Mouse (Mus musculus) heart, embryonic 12.5 days (tissue): ENCODE measurements around the gene Aox1. TPM values are rescaled to one million over a fixed set of nuclear protein-coding genes. Genes with fewer than 3 reads are reported as not detected.

ENCODE experiments used
- ATAC-seq: fragments of 200-750 bp; cut with Nextera tagmentation; 2 replicates; pipeline ENCODE4 v1.8.0; 2017; ENCODE audit warnings: moderate TSS enrichment, moderate library complexity; ENCODE audit not compliant: insufficient number of reproducible peaks, low FRiP score
- H3K27ac ChIP-seq: fragments of 300-500 bp; sonication (generic); 2 replicates; pipeline ENCODE4 v1.5.1; 2016; ENCODE audit warnings: mild to moderate bottlenecking, moderate library complexity; ENCODE audit not compliant: poor library complexity, severe bottlenecking
- H3K27me3 ChIP-seq: fragments of 300-500 bp; sonication (generic); replicated peaks from 2 replicates; pipeline ENCODE4 v1.6.1; 2016; ENCODE audit warnings: mild to moderate bottlenecking, moderate library complexity
- H3K36me3 ChIP-seq: fragments of 300-500 bp; sonication (generic); 2 replicates; pipeline ENCODE4 v1.6.1; 2016; ENCODE audit warnings: mild to moderate bottlenecking, moderate library complexity
- H3K4me1 ChIP-seq: fragments of 300-500 bp; sonication (generic); replicated peaks from 2 replicates; pipeline ENCODE4 v1.6.1; 2016; ENCODE audit warnings: mild to moderate bottlenecking
- H3K4me2 ChIP-seq: fragments of 300-500 bp; sonication (generic); 2 replicates; pipeline ENCODE4 v1.6.1; 2016; ENCODE audit warnings: mild to moderate bottlenecking, moderate library complexity
- H3K4me3 ChIP-seq: fragments of 300-500 bp; sonication (generic); 2 replicates; pipeline ENCODE4 v1.5.1; 2016; ENCODE audit warnings: mild to moderate bottlenecking
- H3K9ac ChIP-seq: fragments of 300-500 bp; sonication (generic); 2 replicates; pipeline ENCODE4 v1.6.1; 2016; ENCODE audit warnings: mild to moderate bottlenecking, moderate library complexity
- H3K9me3 ChIP-seq: fragments of 300-500 bp; sonication (generic); replicated peaks from 2 replicates; pipeline ENCODE4 v1.6.1; 2016; ENCODE audit warnings: mild to moderate bottlenecking, moderate library complexity
- WGBS: fragments of 180-500 bp; shearing (Covaris S2); methylation state at CpG from one replicate; pipeline ENCODE4 v1.1.7; 2016; 5-methylcytosine and 5-hydroxymethylcytosine counted together
- polyA plus RNA-seq: library from polyadenylated mRNA; unstranded; fragments of >200 nt; fragmentation: Nextera tagmentation; extraction: Ambion mirVana; gene quantifications from 2 replicates; pipeline ENCODE4 v1.2.1, GENCODE M21; 2016

Aox1 gene
- polyA plus RNA-seq, 1 experiment from 2014 or later = 0.23 TPM

GRCm38 (mm10) chr1:58079689-58080088, 50.0 kb downstream of the Aox1 start:
- Histone ChIP-seq H3K4me2 (no peak overlapping the region), H3K27me3 (no peaks in the 10 kb centered on the region), H3K27ac (no peak overlapping the region), H3K4me1 (no peaks in the 10 kb centered on the region), H3K36me3 (no peaks in the 10 kb centered on the region), H3K9me3 (no peaks in the 10 kb centered on the region), H3K9ac (no peak overlapping the region), H3K4me3 (no peak overlapping the region)
- 85% methylated on average over 5 of the region's 5 CpGs for WGBS
- no peak for ATAC-seq

- no peaks in the 10 kb centered on the region for H3K27me3 ChIP-seq
- H3K4me3 ChIP-seq = no peak overlapping the region
- no peak overlapping the region for H3K9ac ChIP-seq
- no peak for ATAC-seq
- H3K27ac ChIP-seq = no peak overlapping the region
- 76% methylated on average over 4 of the region's 4 CpGs for WGBS
- no peaks in the 10 kb centered on the region for H3K9me3 ChIP-seq
- H3K4me2 ChIP-seq = no peak overlapping the region
- H3K4me1 ChIP-seq = no peaks in the 10 kb centered on the region
- H3K36me3 ChIP-seq = no peaks in the 10 kb centered on the region
Observed at GRCm38 (mm10) chr1:58080446-58080845, 50.7 kb downstream of the Aox1 start.

DNA sequence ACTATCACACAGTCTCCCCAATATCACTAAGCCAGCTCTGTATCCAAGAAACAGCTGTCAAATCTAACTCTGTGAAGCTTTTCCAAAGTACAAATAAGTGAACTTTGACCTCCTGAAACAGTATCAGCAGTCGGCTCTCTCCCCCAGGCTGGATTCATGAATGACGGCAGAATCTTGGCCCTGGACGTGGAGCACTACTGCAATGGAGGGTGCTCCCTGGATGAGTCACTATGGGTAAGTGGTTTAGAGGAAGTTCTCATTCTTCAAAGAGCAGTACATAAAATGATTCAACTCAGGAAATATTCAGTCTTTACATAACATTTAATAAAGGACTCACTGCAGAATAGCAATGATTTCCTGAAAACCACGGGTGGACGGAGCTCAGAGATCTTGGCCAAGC, 51.6 kb downstream of the Aox1 start:
- Histone ChIP-seq H3K36me3 (no peaks in the 10 kb centered on the region), H3K27me3 (no peaks in the 10 kb centered on the region), H3K4me1 (no peaks in the 10 kb centered on the region), H3K27ac (no peak overlapping the region), H3K4me2 (no peak overlapping the region), H3K9ac (no peak overlapping the region), H3K4me3 (no peak overlapping the region), H3K9me3 (no peaks in the 10 kb centered on the region)
- ATAC-seq = no peak
- WGBS = 73% methylated on average over 5 of the region's 5 CpGs

DNA sequence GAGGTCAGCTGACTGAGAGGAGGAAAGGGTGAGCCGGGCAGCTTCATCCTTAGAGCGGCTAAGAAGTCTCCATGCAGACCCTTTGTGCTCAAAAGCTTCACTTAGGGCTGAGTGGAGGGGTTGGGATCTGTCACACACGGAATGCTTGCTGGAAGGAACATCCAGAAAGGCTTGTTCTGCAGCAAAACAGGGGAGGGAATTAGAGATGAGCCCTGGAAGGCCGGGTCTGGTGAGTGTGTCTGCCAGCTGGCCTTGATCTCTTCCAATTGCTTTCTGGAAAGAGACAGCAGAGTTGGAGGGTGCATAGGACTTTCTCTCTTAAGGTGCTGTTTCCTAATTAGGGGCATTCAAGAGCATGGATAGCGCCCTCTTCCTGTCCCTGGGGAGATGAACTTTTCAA, 59.6 kb downstream of the Aox1 start:
- Histone ChIP-seq H3K4me1 (peaks cover 4% of the 10 kb centered on the region; the same call in 1 of the 2 replicates), H3K4me2 (no peak overlapping the region), H3K27me3 (peaks cover 18% of the 10 kb centered on the region), H3K27ac (no peak overlapping the region), H3K9me3 (no peaks in the 10 kb centered on the region), H3K4me3 (no peak overlapping the region), H3K36me3 (no peaks in the 10 kb centered on the region), H3K9ac (no peak overlapping the region)
- WGBS = 57% methylated on average over 5 of the region's 5 CpGs
- ATAC-seq = no peak

DNA sequence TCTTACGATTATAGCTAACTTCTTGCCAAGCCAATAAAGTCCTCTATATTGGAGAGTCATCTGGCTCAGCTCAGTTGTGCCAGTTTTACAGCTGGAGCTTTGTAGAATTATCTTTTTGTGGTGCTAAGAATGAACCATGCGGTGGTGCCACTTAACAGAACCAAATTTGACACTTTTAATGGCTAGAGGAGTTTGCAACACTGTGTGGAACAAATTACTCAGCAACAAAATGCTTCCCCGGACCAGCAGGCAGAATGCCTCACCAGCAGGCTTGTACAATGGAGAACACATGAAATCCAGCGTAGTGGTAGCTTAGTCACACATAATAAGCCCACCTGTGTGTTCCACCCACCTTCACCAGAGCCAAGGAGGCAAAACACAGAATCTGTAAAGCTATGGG, 60.5 kb downstream of the Aox1 start:
- no peaks in the 10 kb centered on the region for H3K36me3 ChIP-seq
- no peak overlapping the region for H3K4me2 ChIP-seq
- no peak for ATAC-seq
- no peak overlapping the region for H3K9ac ChIP-seq
- no peak overlapping the region for H3K27ac ChIP-seq
- peaks cover 4% of the 10 kb centered on the region; the same call in 1 of the 2 replicates for H3K4me1 ChIP-seq
- no peak overlapping the region for H3K4me3 ChIP-seq
- no peaks in the 10 kb centered on the region for H3K9me3 ChIP-seq
- peaks cover 21% of the 10 kb centered on the region for H3K27me3 ChIP-seq
- WGBS = 77% methylated on average over 4 of the region's 4 CpGs

DNA sequence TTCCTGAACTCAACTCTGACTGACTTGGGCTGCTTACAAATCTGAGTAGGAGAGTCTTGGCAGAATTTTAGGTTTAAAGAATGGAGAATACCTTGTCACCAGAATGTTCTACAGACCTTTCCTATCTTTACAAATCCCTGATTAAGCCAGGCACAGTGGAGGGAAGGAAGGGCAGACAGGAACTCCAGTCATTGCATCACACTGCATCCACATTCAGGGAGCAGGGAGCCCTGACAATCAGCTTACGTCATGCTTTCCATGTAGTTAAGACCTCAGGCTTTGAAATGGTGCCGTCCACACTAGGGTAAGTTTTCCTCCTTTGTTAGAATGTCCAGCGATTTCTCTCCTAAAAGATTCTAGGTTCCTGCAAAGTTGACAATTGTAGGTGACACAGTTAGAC, 61.5 kb downstream of the Aox1 start:
- no peak overlapping the region for H3K9ac ChIP-seq
- no peak overlapping the region for H3K4me2 ChIP-seq
- no peaks in the 10 kb centered on the region for H3K36me3 ChIP-seq
- no peak for ATAC-seq
- H3K27ac ChIP-seq = no peak overlapping the region
- no peaks in the 10 kb centered on the region for H3K9me3 ChIP-seq
- no peak overlapping the region for H3K4me3 ChIP-seq
- H3K27me3 ChIP-seq = peaks cover 21% of the 10 kb centered on the region
- WGBS = 48% methylated on average over 3 of the region's 3 CpGs
- H3K4me1 ChIP-seq = peaks cover 4% of the 10 kb centered on the region; the same call in 1 of the 2 replicates

DNA sequence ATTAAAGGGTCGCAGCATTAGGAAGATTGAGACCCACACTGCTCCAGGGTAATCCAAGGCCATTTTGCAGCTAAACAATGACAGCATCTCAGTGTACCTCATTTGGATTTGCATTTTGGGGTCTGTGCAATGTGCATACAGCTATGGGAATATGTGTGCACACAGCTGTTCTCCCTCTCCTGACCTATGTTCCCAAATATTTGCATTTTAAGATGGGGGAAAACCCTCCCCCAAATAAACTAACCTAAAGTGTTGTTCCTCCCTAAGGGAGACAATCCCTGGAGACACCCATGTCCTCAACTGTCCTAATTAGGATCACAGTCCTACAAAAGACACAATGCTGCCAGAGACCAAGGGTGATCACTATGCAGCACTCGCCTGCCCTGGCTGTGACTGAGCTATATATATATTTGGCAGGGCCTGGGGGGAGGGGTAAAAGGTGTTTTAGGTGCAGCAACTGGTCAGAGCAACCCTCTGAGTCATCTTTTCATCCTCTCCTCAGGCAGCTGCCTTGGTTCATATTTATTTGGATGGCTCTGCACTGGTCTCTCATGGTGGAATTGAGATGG, 62.3 kb downstream of the Aox1 start:
- no peak for ATAC-seq
- H3K9me3 ChIP-seq = no peaks in the 10 kb centered on the region

GRCm38 (mm10) chr1:58097338-58097737, 67.6 kb downstream of the Aox1 start:
- H3K27me3 ChIP-seq = 0 out of 2 replicates have a peak, but pooled peaks cover 12% of the 10 kb centered on the region
- H3K4me3 ChIP-seq = no peak overlapping the region
- no peaks in the 10 kb centered on the region for H3K36me3 ChIP-seq
- no peak overlapping the region for H3K4me2 ChIP-seq
- no peak overlapping the region for H3K9ac ChIP-seq
- peaks cover 2% of the 10 kb centered on the region; the same call in 1 of the 2 replicates for H3K4me1 ChIP-seq
- 89% methylated on average over 6 of the region's 6 CpGs for WGBS
- ATAC-seq = no peak
- H3K27ac ChIP-seq = no peak overlapping the region
- no peaks in the 10 kb centered on the region for H3K9me3 ChIP-seq

More for the DNA sequence above, 62.3 kb downstream of the Aox1 start:
- Histone ChIP-seq H3K4me3 (no peak overlapping the region), H3K36me3 (no peaks in the 10 kb centered on the region), H3K27me3 (peaks cover 21% of the 10 kb centered on the region), H3K9ac (no peak overlapping the region), H3K4me2 (no peak overlapping the region), H3K27ac (no peak overlapping the region), H3K4me1 (peaks cover 4% of the 10 kb centered on the region; the same call in 1 of the 2 replicates)
- 66% methylated on average over 2 of the region's 2 CpGs for whole genome bisulfite sequencing

DNA sequence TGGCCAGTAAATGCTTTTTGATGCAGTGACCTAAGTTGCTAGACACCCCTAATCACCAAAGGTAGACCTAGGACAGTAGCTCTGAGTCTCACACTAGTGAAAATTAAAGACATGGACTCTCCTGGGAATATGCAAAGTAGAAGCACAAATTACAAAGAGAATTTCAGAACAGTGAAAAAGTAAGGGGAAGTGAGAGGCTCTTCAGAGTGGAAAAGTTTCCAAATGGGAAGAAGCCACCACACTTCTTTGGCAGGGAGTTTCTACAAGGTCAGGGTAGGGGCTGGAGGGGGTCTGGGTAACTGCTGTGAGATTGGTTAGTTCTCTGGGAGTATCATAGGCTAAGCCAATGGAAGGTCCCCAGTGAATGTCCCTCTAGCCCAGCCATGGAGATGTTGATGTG, 69.4 kb downstream of the Aox1 start:
- H3K4me1 ChIP-seq = no peaks in the 10 kb centered on the region
- ATAC-seq = no peak
- H3K4me2 ChIP-seq = no peak overlapping the region
- H3K36me3 ChIP-seq = no peaks in the 10 kb centered on the region
- H3K4me3 ChIP-seq = no peak overlapping the region
- no peak overlapping the region for H3K27ac ChIP-seq
- H3K9ac ChIP-seq = no peak overlapping the region
- 0 out of 2 replicates have a peak, but pooled peaks cover 9% of the 10 kb centered on the region for H3K27me3 ChIP-seq
- no peaks in the 10 kb centered on the region for H3K9me3 ChIP-seq

GRCm38 (mm10) chr1:58101531-58102146, 71.9 kb downstream of the Aox1 start:
- no peaks in the 10 kb centered on the region for H3K9me3 ChIP-seq
- ATAC-seq = no peak

GRCm38 (mm10) chr1:58102494-58102893, 72.8 kb downstream of the Aox1 start:
- Histone ChIP-seq H3K4me2 (no peak overlapping the region), H3K9ac (no peak overlapping the region), H3K9me3 (no peaks in the 10 kb centered on the region), H3K4me3 (no peak overlapping the region), H3K27me3 (0 out of 2 replicates have a peak, but pooled peaks cover 4% of the 10 kb centered on the region), H3K4me1 (no peaks in the 10 kb centered on the region), H3K36me3 (no peaks in the 10 kb centered on the region), H3K27ac (no peak overlapping the region)
- 74% methylated on average over 7 of the region's 7 CpGs for WGBS
- ATAC-seq = no peak

More at GRCm38 (mm10) chr1:58101531-58102146, 71.9 kb downstream of the Aox1 start:
- H3K4me1 ChIP-seq = no peaks in the 10 kb centered on the region
- H3K9ac ChIP-seq = no peak overlapping the region
- H3K4me2 ChIP-seq = no peak overlapping the region
- H3K4me3 ChIP-seq = no peak overlapping the region
- no peak overlapping the region for H3K27ac ChIP-seq
- WGBS = 67% methylated on average over 2 of the region's 2 CpGs
- H3K36me3 ChIP-seq = no peaks in the 10 kb centered on the region
- 0 out of 2 replicates have a peak, but pooled peaks cover 4% of the 10 kb centered on the region for H3K27me3 ChIP-seq
